Mouse (Mus musculus) liver, postnatal 0 days (tissue): Measurements from ENCODE around the gene Gbe1. TPM values are rescaled to one million over a fixed set of nuclear protein-coding genes. Genes with fewer than 3 reads are reported as not detected.

ENCODE experiments used
- ATAC-seq: fragments of 200-750 bp; cut with Nextera tagmentation; 2 replicates; pipeline ENCODE4 v1.8.0; 2017; ENCODE audit warnings: mild to moderate bottlenecking, moderate library complexity
- DNase-seq: peaks from one replicate; pipeline ENCODE4 v3.0.0-alpha.2; 2016
- H3K27ac ChIP-seq: fragments of 300-500 bp; sonication (generic); 2 replicates; pipeline ENCODE4 v1.5.1; 2014; ENCODE audit warnings: antibody characterized with exemption, moderate library complexity, mild to moderate bottlenecking, low read depth
- H3K27me3 ChIP-seq: fragments of 300-500 bp; sonication (generic); 2 replicates; pipeline ENCODE4 v1.6.1; 2014; ENCODE audit warnings: low read length, control low read depth, mixed read lengths; ENCODE audit not compliant: insufficient read depth
- H3K36me3 ChIP-seq: fragments of 300-500 bp; sonication (generic); replicated peaks from 2 replicates; pipeline ENCODE4 v1.6.1; 2014; ENCODE audit warnings: mild to moderate bottlenecking, control low read depth, low read length, moderate library complexity, mixed read lengths; ENCODE audit not compliant: insufficient read depth
- H3K4me1 ChIP-seq: fragments of 300-500 bp; sonication (generic); 2 replicates; pipeline ENCODE4 v1.6.1; 2014; ENCODE audit warnings: antibody characterized with exemption, mild to moderate bottlenecking, control low read depth; ENCODE audit not compliant: insufficient read depth
- H3K4me2 ChIP-seq: fragments of 300-500 bp; sonication (generic); 2 replicates; pipeline ENCODE4 v1.6.1; 2014; ENCODE audit warnings: low read depth, mild to moderate bottlenecking, low read length, moderate library complexity, mixed read lengths
- H3K4me3 ChIP-seq: fragments of 300-500 bp; sonication (generic); 2 replicates; pipeline ENCODE4 v1.5.1; 2014; ENCODE audit warnings: low read depth, low read length
- H3K9ac ChIP-seq: fragments of 300-500 bp; sonication (generic); replicated peaks from 2 replicates; pipeline ENCODE4 v1.6.1; 2014; ENCODE audit warnings: mild to moderate bottlenecking, moderate library complexity
- H3K9me3 ChIP-seq: fragments of 300-500 bp; sonication (generic); 2 replicates; pipeline ENCODE4 v1.6.1; 2016; ENCODE audit warnings: mild to moderate bottlenecking, control low read depth, low read length, mixed read lengths
- CTCF ChIP-seq: sonication (generic); IDR thresholded peaks from 2 replicates; pipeline ENCODE4 v1.5.1; 2016; ENCODE audit warnings: antibody characterized with exemption, low read depth
- EP300 ChIP-seq: IDR thresholded peaks from 2 replicates; pipeline ENCODE4 v1.6.1; 2016; ENCODE audit warnings: antibody characterized with exemption, low read depth, mild to moderate bottlenecking
- WGBS: fragments of 180-500 bp; shearing (Covaris S2); extraction: QIAGEN DNeasy Blood & Tissue Kit; methylation state at CpG from one replicate; pipeline ENCODE4 v1.1.7; 2014; ENCODE audit not compliant: insufficient replicate concordance; 5-methylcytosine and 5-hydroxymethylcytosine counted together
- polyA plus RNA-seq: library from polyadenylated mRNA; unstranded; fragments of >200 nt; fragmentation: Nextera tagmentation; extraction: Ambion mirVana; gene quantifications from 2 replicates; pipeline ENCODE4 v1.2.1, GENCODE M21; 2015

Gene Gbe1
- polyA plus RNA-seq = 22.9 and 31.7 TPM in 2 replicates

GRCm38 (mm10) chr16:70313886-70314577 is at the start of gene Gbe1:
TSS of gene Gbe1 (plus strand) at chr16:70313949.
- ATAC-seq (peak; percentile 96), DNase-seq (peak; percentile 94)
- Histone ChIP-seq H3K27me3 (no peaks in the 10 kb centered on the region), H3K9me3 (no peaks in the 10 kb centered on the region), H3K27ac (peak within 1 kb of the TSS; percentile 97), H3K9ac (peak within 1 kb of the TSS; percentile 78), H3K4me2 (peak within 1 kb of the TSS; percentile 73), H3K4me1 (peaks cover 12% of the 10 kb centered on the region; the same call in 1 of the 2 replicates), H3K36me3 (no peaks in the 10 kb centered on the region), H3K4me3 (peak within 1 kb of the TSS; percentile 71)
- TF ChIP-seq CTCF = peak; percentile 35
- no peak for TF ChIP-seq EP300
- under 1% methylated on average over 47 of the region's 82 CpGs for WGBS

- Histone ChIP-seq H3K4me3 (no peak overlapping the region), H3K9ac (no peak overlapping the region), H3K4me1 (peaks cover 9% of the 10 kb centered on the region; the same call in 1 of the 2 replicates), H3K36me3 (no peaks in the 10 kb centered on the region), H3K27me3 (no peaks in the 10 kb centered on the region), H3K4me2 (no peak overlapping the region), H3K27ac (no peak overlapping the region), H3K9me3 (no peaks in the 10 kb centered on the region)
- no peak for DNase-seq
- TF ChIP-seq CTCF (no peak), EP300 (no peak)
- ATAC-seq = no peak
- WGBS = 76% methylated on average over 4 of the region's 4 CpGs
Observed at GRCm38 (mm10) chr16:70310691-70311090, 3.1 kb upstream of the Gbe1 start.

- peak overlapping the region; percentile 78 for H3K9ac ChIP-seq
- WGBS = 1% methylated on average over 7 of the region's 7 CpGs
Observed at GRCm38 (mm10) chr16:70313496-70313885, 258 bp upstream of the Gbe1 start.

GRCm38 (mm10) chr16:70314578-70314930 is 805 bp downstream of the Gbe1 start:
- DNase-seq (no peak), ATAC-seq (peak; percentile 28)
- Histone ChIP-seq H3K36me3 (no peaks in the 10 kb centered on the region), H3K9me3 (no peaks in the 10 kb centered on the region), H3K4me1 (peaks cover 12% of the 10 kb centered on the region; the same call in 1 of the 2 replicates), H3K4me3 (peak overlapping the region; percentile 71), H3K9ac (peak overlapping the region; percentile 78), H3K4me2 (peak overlapping the region; percentile 73), H3K27me3 (no peaks in the 10 kb centered on the region), H3K27ac (peak overlapping the region; percentile 97)
- TF ChIP-seq CTCF (no peak), EP300 (no peak)
- under 1% methylated on average over 9 of the region's 9 CpGs for WGBS

More at GRCm38 (mm10) chr16:70313496-70313885, 258 bp upstream of the Gbe1 start:
- Histone ChIP-seq H3K27ac (peak overlapping the region; percentile 97), H3K4me1 (peaks cover 12% of the 10 kb centered on the region; the same call in 1 of the 2 replicates), H3K9me3 (no peaks in the 10 kb centered on the region), H3K36me3 (no peaks in the 10 kb centered on the region), H3K4me2 (peak overlapping the region; percentile 73), H3K4me3 (peak overlapping the region; percentile 71), H3K27me3 (no peaks in the 10 kb centered on the region)
- 0 out of 2 replicates have a peak, but pooled peaks have one; percentile 12 for TF ChIP-seq EP300
- no peak for TF ChIP-seq CTCF
- ATAC-seq = no peak
- DNase-seq = no peak

GRCm38 (mm10) chr16:70315261-70315660 is 1.5 kb downstream of the Gbe1 start:
- Histone ChIP-seq H3K4me1 (peaks cover 12% of the 10 kb centered on the region; the same call in 1 of the 2 replicates), H3K9me3 (no peaks in the 10 kb centered on the region), H3K4me3 (peak overlapping the region; percentile 71), H3K4me2 (peak overlapping the region; percentile 73), H3K9ac (peak overlapping the region; percentile 31; the same call in 1 of the 2 replicates), H3K27ac (peak overlapping the region; percentile 97), H3K27me3 (no peaks in the 10 kb centered on the region), H3K36me3 (no peaks in the 10 kb centered on the region)
- WGBS = 36% methylated on average over 3 of the region's 3 CpGs
- TF ChIP-seq EP300 = no peak
- no peak for TF ChIP-seq CTCF
- ATAC-seq = no peak
- DNase-seq = no peak

GRCm38 (mm10) chr16:70315862-70316390 is 2.2 kb downstream of the Gbe1 start:
- ATAC-seq = no peak
- Histone ChIP-seq H3K9ac (peak overlapping the region; percentile 41), H3K27me3 (no peaks in the 10 kb centered on the region), H3K27ac (peak overlapping the region; percentile 44; the same call in 1 of the 2 replicates), H3K4me1 (peaks cover 17% of the 10 kb centered on the region; the same call in 1 of the 2 replicates), H3K4me3 (no peak overlapping the region; the same call in 1 of the 2 replicates), H3K4me2 (peak overlapping the region; percentile 54), H3K9me3 (no peaks in the 10 kb centered on the region), H3K36me3 (no peaks in the 10 kb centered on the region)
- TF ChIP-seq EP300 (no peak), CTCF (no peak)
- 71% methylated on average over 3 of the region's 3 CpGs for WGBS
- DNase-seq = no peak
